Mouse (Mus musculus) telencephalon, adult 2 months (tissue): ENCODE data around the gene Sap25.
"Not testable (repeated sequence)": the region's sequence is repeated elsewhere in the genome, so short reads cannot be mapped to it uniquely, and the experiment has no call there.

Experiments
- DNase-seq: peaks from one replicate; pipeline ENCODE4 v3.0.0-alpha.2; 2011; ENCODE audit warnings: low read depth, low spot score

Sap25 gene

DNA sequence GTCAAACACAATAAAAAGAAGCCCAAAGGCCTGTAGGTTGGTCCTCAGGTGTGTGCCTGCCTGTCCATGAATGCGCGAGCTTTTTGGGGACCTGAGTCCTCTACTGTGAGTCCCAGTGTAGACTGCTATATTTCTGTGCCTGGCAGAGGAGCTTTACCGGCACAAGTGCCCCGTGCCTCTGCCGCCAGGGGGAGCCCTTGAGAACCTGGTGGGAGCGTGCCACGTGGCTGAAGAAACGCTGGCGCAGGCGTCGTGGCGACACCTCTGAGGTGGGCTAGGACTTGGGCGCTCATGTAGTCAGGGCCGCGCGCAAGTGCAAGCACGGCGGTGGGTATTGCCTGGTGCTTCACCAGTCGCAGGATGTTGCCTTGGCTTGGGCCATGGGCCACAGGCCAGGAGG is at the start of gene Sap25:
Gene Sap25 (plus strand): TSS at position 281 of the 400 bp plus-strand sequence.
- no peak for DNase-seq

DNA sequence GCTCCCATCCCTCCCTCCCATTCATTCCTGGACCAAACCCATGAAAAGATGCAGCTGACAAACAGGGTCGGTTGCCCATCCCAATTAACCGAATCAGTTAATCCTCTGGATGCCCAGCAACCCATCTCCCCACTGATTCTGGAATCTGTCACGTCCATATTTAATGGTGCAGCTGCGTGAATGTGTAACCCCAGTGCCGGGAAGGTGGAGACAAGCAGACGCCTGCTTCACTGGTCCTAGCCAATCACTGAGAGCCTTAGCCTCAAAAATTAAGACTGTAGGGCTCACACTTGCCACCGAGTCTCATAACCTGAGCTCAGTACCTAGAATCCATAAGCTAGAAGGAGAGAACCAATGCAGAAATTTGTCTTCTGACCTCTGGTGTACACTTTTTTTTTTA is 45.2 kb upstream of the Sap25 start:
- DNase-seq = no peak

DNA sequence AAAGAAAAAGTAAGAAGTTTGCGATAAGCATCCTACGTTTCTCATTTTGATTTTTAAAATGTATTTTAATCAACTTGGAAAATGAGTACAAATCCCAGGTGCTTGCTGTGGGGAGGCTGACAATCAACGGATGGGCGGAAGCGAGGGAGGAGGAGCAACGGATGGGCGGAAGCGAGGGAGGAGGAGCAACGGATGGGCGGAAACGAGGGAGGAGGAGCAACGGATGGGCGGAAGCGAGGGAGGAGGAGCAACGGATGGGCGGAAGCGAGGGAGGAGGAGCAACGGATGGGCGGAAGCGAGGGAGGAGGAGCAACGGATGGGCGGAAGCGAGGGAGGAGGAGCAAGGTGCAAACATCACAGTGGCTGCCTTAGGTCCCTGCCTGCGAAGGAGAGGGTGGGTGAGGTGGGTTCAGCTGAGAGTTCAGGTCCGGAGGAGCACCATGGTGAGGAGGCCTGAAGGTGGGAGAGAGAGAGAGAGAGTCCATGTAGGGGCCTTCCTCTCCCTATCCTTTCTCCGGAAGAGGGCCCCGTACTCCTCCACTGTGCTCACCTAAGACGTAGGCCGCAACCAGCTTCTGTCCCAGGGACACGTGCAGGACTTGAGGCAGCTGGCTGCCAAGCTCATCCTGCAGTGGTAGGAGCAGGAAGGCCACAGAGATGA is 44.4 kb upstream of the Sap25 start:
- DNase-seq = no peak

DNA sequence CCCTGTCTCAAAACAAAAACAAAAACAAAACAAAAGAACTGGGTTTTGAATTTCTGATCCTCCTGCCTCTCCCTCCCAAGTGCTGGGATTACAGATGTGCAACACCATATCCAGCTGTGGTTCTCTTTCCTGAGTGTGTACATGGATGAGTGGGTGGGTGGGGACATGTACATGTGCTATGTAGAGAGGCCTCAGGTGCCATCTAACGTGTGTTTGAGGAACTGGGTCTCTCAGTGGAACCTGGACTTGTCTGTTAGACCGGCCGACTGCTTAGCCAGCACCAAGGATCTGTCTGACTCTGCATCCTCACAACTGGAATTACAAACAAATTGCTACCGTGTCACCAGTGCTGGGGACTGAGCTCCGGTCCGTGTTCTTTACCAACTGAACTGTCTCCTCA is 43.5 kb upstream of the Sap25 start:
- DNase-seq = no peak

DNA sequence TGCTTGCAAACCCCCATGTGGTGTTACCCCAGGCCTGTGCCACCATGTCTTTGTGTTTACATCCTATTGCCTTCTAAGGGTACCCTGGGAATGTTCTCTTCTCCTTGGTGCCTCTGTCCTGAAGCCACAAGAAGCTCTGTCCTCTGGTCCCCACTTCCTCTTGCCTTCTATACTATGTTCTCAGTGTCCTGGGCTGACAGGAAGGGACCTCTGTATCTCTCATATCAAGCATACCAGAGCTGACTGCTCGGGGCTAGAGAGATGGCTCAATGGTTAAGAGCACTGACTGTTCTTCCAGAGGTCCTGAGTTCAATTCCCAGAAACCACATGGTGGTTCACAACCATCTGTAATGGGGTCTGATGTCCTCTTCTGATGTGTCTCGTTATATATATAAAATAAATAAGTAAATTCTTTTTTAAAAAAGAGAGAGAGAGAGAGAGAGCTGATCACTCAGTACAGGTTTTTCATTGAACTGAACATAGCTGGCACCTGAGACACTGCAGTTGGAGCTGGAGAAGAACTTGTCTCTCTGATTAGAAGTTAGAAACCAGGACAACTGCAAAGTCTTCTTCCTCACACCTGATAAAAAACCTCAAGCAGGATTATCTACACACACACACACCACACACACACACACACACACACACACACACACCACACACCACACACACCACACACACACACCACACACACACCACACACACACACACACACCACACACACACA is 42.9 kb upstream of the Sap25 start:
- DNase-seq = no peak

DNA sequence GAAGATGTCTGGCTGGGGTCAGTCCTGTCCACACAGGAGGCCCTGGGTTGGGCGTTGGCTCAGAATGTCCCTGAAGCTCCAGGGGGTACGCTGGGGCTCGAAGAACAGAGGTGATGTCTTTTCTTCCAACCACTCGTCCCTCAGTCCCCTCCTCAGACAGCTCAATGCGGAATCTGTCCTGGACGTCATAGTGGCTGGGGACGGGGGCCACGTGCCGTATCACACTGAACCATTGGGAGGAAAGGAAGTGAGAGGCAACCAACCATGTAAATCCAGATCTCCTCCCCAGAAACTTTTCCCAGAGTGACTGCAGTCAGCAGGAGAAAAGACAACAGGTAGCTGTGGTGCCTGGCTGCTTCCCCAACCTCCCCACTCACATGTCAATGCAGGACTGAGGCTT is 41.5 kb upstream of the Sap25 start:
- DNase-seq = no peak

DNA sequence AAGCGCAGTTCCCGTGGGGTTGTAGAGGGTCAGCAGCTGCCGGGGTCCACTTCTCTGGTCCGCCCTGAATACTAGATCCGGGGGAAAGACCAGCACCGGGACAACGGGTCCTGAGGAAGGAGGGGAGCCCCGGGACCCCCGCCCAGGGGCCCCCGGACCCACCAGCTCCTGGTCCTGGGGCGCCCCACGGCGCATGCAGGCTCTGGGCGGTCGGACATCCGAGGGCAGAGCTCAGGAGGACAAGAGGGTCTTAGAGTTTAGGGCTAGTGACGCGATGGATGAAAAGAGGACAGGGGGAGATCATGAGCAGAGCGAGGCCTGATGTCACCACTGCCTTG is 40.9 kb upstream of the Sap25 start:
- no peak for DNase-seq

DNA sequence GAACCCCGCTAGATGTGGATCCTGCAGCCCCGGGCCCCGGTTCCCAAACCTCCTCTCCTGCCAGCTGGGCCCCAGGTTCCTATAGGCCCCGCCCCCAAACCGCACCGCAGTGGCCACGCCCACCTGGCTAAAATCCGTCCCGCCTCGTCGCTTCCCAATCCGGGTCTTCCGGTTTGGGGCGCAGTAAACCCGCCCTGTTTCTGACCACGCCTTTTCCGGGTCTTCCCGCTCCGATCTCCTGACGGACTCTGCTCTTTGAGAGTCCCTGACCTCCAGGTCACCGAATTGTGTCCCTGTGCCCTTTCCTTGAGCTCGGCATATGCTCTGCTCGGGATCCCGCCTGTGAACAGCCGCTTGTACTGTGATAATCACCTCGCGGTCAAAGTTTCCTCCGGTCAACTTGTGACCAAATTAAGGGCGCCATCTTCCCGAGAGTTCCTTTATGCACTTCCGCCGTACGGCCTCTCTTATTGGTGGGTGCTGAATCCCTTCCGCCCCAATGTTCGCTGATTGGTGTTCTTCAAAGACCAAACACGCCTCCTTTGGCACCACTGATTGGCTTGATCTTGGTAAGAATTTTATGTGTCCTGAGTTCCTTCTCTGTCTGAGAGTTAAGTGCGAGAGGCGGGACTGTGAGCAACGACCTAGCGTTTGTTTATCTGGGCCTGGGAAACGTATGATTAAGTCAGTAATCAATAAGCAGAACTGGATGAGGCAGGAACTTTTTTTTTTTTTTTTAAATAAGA is 40.3 kb upstream of the Sap25 start, which contains the start of gene Mospd3:
Gene Mospd3 (minus strand): TSS at position 440 of the 746 bp plus-strand sequence.
- DNase-seq = peak; percentile 99

DNA sequence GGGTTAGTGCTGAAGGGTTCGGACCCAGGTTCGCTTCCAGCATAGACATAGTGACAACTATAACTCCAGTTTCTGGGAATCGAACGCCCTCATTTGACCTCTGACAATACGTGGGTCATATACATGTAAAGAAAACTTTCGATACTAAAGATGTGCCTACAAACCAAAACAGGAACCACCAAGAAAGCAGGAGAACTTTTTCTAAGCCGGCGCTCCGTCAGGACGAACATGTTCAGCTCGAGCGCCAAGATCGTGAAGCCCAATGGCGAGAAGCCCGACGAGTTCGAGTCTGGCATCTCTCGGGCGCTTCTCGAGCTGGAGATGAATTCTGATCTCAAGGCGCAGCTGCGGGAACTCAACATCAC is 39.8 kb upstream of the Sap25 start:
- DNase-seq = no peak

DNA sequence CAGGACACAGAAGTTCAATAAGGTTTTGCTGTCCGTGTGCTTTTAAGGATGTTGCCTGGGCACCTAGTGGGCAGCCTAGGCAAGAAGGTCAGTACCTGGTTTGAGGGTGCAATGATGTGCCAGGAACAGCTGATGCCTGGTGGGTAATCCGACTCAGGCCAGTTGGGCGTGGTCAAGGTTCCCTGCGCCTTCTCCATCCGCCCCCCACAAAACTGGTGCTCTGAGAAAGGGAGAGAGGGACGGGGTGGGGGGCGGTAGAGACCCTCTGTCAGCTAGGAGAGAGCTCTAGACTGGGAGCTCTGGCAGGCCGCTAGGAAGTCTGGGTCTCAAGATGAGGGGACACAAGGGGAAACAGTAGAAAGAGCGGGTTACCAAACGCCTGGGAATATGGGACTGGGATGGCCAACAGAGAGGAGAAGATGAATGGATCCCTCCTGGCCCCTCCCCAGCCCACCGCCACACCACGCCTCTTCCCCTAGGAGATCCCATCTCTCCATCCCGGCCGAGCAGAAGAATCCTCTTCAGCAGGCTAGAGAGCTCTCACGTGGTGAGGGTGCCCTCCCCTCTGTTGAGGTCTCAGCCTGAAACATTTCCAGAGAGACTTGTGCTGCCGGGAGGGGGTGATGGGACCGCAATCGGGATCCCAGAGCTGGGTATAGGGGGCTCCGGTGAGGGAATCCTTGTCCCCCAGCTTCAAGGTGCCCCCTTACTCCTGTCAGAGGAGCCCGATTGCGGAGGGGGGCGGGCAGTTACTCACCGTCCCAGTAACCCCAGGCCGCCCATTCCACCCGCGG is 33.1 kb upstream of the Sap25 start:
- DNase-seq = no peak

DNA sequence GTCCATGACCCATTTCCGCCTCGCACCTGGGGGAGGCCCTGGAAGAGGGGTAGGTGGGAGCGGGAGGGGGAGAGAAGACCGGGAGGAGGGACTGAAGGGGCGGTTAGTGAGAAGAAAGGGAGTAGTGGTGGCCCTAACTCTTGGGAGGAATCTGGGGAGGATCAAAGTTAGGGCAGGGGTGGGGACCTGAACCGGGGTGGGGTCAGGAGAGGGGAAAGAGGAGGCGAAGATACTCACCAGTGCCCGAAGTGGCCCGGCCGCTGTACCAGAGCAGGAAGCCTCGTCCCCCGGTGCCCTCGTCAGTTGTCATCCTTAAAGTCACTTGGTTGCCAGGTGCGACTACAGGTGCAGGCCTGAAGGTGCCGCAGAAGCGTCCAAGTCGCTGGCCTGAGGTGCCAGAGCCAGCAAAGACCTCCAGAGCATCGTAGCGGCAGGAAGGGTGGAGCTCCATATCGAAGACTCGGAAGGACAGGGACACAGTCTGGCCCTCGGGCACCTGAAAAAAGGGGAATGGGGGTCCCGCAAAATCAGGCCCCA is 32.4 kb upstream of the Sap25 start:
- no peak for DNase-seq

DNA sequence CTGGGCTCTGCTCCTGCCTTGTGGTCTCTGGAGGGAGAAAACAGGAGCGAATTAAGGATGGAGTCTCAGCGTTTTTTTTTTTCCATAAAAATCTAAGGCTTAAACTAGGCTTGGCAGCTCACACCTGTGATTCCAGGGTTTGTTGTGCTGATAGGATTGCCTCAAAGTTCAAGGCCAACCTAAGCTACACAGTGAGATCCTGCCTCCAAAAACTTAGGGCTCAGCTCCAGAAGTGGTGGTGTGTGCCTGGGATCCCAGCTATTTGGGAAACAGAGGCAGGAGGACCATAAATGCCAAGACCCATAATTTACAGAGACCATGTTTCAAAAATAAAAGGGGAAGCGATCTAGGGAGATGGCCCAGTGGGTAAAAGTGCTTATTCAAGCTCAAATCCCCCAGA is 31.8 kb upstream of the Sap25 start:
- no peak for DNase-seq

DNA sequence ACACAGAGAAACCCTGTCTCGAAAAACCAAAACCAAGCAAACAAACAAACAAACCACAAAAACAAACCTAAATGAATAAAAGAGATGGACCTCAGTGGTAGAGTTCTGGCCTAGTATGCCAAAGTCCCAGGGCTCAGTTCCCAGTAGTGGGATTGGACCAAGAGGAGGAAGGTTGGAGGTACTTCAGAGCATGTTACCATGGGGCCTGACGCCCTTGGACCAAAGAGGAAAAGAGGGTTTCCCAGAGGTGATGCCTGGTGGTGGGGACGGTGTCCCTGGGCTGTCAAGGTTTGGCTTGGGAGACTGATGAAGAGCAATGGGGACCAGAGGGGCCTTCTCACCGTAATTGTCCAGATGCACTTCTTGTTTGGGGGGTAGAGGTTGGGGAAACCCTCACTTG is 31.1 kb upstream of the Sap25 start:
- DNase-seq = no peak

DNA sequence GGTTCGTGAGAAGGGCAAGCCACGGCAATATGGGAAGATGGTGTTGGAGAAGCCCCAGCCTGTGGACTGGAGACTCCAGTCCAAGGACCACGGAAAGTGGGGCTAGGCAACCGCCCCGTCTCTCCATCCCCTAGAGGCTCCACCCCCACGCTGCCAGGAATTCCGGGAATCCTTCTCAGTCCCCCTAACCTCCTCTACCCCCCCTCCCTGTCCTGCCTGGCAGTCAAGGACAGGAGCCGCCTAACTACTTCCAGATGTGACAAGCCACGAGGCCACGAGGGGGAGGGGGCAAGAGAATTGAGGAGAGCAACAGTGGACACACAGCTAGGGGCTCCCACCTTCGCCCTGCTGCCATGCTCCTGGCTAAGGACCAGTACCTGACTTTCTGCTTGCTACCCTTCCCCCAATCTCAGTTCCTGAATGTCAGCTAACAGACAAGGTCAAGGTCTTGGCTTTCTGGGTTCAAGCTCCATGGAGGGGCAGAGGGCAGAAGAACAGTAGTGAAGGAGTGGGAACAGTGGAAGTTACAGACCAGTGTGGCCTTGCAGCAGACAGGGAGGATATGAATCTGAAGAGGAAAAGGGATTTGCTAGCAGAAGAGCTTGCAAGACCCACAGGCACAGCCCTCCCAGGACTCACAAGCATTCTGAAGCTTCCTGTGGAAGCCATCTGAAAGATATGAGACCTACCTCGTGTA is 30.4 kb upstream of the Sap25 start:
- no peak for DNase-seq

DNA sequence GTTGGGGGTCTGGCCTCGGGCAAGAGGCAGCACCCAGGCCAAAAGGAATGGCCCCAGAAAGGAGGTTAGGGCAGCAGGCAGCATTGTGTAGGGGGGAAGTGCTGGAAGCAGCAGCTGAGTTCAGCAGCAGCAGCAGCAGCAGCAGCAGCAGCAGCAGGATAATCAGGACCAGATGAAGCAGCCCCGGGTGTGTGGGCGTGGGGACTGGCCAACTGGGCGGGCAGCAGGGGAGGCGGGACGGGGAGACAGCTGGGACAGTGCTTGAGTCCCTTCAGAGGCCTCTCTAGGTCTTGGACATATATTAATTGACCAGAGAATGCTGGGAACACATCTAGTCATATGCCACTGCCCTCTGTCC is 29.9 kb upstream of the Sap25 start:
- no peak for DNase-seq

DNA sequence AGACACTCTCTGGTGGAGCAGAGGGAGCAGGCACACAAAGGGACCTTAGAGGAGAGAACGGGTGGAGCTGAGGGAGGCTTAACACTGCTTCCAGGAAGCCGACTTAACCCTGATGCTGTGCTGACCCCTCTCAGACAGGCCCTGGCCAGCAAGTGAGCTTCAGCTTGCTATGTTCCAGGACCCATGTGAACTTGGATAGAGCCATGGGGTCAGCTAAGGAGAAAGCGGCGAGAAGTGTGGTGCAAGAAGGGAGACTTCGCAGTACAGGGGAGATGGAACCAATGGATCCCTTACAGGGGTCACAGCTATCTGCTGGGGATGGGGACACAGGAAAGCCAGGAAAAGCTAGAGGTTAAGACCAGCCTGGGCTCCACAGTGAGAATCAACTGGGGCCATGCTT is 28.1 kb upstream of the Sap25 start:
- no peak for DNase-seq

DNA sequence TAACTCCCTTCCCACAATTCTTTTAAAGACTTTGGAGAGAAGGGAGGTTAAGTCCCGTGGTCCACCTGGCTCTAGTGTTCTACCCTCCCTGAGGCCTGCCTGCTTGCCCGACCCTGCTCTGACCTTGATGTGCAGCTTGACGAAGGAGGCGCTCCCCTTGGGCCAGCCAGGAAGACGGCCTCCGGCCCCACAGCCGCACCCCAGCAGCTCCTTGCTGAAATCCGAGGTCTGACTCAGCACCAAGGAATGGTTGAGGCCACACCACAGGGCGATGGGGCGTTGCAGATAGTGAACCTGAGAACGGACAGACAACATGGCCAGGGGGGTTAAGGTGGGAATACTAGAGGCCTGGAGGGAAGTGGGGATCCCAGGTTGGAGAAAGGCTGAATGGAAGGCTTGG is 27.6 kb upstream of the Sap25 start, which contains the start of gene Pcolce:
Gene Pcolce (minus strand): TSS at position 235 of the 400 bp plus-strand sequence.
- no peak for DNase-seq

DNA sequence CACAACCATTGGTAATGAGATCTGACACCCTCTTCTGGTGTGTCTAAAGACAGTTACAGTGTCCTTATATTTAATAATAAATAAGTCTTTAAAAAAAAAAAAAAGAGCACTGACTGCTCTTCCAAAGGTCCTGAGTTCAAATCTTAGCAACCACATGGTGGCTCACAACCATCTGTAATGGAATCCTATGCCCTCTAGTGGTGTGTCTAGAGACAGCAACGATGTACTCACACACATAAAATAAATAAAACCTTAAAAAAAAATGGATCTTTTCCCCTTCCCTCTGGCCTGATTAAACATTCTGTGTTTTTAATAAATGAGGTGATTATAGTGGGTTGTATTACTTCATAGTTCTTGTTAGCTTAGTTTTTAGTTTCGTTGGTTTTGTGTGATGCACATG is 26.2 kb upstream of the Sap25 start:
- DNase-seq = not testable (repeated sequence)

DNA sequence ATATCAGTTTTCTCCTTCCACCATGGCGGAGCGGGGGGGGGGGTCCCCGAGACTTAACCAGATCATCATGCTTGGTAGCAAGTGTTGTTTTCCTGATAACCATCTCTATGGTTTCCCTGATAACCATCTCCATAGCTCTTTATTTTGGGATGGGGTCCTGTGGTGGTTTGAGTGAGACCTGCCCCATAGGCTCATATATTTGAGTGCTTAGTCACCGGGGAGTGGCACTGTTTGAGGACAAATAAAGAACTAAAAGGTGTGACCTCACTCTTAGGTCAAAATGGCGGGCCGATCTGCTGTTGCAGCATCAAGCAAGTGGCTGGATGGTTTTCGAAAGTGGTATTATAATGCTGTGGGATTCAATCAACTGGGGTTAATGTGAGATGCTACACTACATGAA is 25.8 kb upstream of the Sap25 start:
- no peak for DNase-seq

DNA sequence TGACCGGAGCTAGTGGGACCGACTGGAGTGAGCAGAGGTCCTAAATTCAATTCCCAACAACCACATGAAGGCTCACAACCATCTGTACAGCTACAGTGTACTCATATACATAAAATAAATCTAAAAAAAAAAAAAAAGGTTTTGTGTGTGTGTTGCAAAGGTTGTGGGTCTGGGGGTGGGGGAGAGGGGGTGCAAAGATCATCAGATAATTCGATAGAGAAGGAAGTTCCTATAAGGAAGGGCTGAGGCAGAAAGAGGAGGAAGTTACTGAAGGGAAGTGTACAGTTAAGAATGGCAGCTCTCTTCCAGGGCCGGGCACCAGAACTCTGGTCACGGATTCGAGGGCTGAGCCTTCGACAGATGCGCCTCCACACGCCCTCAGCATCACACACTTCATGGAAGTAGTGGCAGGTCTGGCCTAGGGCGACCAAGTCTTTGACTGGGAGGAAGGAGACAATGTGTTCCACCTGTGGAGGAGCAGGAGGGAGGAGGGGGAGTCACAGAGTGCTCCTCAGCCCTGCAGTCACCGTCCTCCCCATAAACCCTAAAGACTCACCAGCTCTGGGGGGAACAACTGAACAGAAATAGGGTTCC is 17.1 kb upstream of the Sap25 start:
- DNase-seq = no peak

DNA sequence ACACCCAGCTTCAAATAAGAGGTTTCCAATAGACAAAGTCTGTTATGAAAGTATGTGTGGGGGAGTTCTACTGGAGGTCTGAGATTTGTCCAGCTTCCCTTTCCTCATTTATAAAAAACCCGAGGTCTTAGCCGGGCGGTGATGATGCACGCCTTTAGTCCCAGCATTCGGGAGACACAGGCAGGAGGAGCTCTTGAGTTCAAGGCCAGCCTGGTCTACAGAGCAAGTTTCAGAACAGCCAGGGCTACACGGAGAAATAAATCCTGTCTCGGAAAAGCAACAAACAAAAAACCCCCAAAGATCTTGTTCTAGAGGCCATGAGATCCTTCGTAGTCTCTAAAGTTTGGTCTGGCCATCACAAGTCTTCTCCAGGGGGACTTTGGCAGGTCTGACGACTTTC is 13.1 kb upstream of the Sap25 start:
- DNase-seq = peak; percentile 6
